Mouse (Mus musculus): ENCODE measurements around the gene Dcst2. TPM values are rescaled to one million over a fixed set of nuclear protein-coding genes. Genes with fewer than 3 reads are reported as not detected.

Dcst2 gene
- total RNA-seq, 4 experiments from 2014 or later = 0.32 to 0.47 (median 0.39) TPM

DNA sequence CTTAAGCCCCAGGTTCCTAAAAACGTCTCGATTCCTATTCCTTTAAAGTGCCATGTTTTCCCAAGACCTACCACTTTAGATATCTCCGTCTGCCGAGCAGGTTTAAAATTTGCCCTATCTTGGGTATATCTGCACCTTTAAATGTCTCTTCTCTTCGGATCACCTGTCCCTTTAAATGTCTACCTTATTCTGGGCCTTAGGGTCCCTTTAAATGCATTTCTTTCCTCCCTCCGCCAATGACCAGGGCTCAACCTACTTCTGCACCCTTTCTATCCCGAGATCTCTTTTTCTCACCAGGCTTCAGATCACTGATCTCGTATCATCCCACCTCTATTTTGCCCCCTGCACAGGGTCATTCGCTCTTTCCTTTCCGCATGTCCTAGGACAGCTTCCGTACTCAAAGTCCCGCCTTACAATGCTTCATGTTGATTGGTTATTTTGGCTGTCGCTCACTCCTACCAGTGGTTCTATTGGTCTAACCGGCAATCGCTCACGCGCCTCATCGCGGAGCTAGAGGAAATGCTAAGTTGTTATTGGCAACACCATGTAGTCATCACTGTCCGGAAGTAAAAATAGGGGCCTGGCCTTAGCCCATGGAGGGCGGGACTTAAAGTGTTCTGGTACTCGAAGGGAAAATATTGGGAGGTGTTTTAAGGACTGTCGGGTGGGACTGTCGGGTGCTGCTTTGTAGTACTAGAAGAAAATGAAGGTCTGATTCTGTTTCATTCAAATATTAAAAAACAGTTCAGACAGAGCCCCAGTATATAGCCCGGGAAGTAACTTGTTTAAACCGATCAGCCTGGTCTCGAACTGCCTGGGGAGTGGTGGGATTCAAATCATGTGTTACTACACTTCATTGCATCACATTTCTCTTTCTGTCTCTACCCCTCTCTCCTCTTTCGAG is 50.0 kb downstream of the Dcst2 start, which contains the start of gene Flad1:
Gene Flad1 (minus strand): TSS at position 381 of the 904 bp plus-strand sequence.
- DNase-seq (ENCODE audit: low spot score in 2 of 2) = peak; percentile 100

DNA sequence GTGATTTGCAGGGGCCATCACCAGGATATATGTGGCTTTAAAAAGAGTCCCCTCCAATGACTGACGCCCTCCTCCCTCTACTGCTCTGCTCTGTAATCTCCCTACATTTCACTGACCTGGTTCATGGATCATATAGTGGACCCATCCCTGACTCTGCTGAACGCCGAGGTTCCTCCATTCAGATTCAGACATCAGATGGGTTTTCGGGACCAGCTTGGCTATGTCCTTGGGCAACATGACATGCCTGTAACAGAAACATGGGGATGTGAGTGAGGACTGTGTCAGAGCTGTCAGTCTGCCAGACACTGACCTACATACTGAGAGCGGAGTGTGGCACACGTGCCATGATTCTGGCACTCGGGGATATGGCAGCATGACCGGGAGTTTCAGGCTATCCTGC is 54.4 kb downstream of the Dcst2 start:
- DNase-seq (ENCODE audit: low spot score in 2 of 2) = no peak

DNA sequence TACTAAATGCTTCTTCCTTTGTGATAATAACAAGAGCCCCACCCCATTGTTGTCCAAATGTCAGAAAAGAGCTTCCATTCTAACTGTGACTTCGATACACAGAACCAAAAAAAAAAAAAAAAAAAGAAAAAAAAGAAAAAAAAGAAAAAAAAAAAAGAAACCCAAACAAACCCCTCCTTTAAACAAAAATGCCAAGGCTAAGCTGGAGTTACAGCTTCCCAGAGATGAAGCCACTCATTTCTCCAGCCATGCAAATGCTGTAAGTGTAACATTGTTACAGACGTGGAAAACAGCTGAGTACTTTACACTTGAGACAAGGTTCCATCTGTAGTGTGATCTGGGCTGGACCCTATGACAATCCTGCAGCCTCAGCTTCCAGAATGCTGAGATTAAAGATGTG is 55.4 kb downstream of the Dcst2 start:
- no peak for DNase-seq (ENCODE audit: low spot score in 2 of 2)

DNA sequence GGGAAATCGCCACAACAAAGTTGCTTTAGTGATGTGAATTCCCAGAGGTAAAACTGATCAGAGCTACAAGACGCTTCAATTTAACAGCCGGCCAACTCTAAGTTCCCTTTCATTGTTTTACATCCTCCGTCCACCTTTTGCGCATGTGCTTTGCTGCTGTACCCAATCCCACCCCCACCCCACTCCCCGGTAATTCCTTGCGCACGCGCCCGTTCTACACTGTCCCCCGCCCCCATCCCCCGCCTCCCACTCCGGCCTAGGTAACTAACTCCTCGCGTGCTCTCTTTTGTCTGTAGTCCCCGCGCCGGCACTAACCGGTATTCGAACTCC is 56.0 kb downstream of the Dcst2 start:
- DNase-seq (ENCODE audit: low spot score in 2 of 2) = no peak

DNA sequence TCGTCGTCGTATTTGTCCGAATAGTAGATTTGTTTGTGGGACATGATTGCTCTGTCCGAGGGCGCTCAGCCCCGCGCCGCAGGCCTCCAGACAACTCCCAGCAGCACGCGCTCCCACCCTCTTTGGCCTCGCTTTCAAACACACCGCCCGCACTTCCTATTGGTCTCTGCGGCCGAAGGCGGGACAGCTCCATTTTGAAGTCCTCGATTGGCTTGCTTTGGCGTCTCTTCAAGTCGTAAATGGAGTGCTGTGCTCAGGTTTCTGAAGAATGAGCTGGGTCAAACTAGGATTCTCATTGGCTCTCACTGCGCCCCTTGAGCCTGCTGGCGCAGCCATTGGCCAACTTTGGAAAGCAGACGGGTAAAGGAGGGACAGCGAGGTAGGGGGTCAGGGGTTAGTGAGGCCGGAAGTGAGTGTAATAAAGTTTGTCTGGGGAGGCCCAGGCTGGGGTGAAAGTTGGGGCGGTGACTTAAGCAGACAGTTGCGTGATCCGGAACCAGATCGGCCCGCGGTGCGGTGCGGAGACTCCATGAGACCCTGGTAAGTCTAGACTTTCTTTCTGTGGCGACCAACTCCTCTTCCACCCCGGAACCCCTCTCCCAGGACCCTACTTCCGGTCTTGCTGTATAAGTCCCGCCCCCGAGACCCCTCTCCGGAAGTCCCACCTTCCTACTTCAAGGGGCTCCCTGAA is 56.5 kb downstream of the Dcst2 start, which contains the start of the genes Cks1b and Shc1:
Gene Cks1b (minus strand): TSS at position 214 of the 691 bp plus-strand sequence.
Gene Shc1 (plus strand): TSS at position 274 of the 691 bp plus-strand sequence.
- peak; percentile 94 to 98 for DNase-seq (ENCODE audit: low spot score in 2 of 2)

DNA sequence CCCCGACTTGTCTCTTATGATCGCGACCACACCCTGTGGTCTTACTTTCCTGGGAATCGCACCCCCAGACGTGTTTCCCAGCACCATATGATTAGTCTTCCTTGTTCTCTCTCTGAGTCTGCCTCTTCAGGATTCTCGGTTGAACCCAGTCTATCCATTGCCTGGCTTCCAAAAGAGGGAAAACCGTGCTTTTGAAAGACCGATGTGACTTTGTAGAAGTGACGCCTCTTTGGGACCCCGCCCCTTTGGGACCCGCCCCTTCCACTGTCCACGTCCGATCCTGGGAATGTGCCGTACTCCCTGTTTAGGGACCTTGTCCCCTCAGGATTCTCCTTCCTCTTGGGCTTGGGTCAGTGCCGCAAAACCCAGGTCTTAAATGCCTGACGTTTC is 57.1 kb downstream of the Dcst2 start:
- peak in 1 of 2 experiments; percentile 36 for DNase-seq (ENCODE audit: low spot score in 2 of 2)

DNA sequence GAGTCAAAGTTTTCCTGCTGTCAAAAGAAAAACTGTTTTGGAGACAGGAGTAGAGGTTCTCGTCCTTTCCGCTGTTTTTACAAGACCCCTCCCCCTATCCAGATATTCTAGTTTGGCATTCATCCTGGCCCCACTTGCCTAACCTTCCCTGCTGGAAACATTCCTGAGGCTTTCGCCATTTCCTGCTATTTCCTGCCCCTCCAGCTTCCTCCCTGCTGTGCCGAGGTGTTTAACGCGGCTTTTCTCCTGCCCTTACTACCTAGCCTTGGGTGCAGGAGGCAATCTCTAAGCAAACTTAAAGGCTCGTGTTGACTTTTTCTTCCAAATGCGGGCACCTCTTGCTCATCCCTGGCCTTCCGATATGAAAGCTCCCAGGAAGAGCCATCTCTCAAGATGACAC is 57.8 kb downstream of the Dcst2 start:
- DNase-seq (ENCODE audit: low spot score in 2 of 2) = no peak

DNA sequence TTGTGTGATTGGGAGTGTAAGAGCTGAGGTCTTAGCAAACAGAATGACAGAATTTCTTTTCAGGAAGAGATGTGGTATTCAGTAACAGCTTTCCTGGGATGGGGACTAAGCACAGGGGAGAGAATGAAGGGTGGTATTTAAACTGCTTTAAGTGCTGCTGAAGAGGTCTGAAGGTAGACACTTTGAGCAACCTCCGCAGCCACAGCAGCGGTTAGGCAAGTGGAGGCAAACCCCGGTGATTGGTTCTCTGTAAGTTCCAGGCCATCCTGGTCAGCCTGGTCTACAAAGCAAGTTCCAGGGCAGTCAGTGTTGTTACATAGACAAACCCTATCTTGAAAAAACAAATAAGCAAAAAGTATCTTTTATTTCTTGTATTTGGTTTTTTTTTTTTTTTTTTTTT is 58.2 kb downstream of the Dcst2 start:
- no peak for DNase-seq (ENCODE audit: low spot score in 2 of 2)

DNA sequence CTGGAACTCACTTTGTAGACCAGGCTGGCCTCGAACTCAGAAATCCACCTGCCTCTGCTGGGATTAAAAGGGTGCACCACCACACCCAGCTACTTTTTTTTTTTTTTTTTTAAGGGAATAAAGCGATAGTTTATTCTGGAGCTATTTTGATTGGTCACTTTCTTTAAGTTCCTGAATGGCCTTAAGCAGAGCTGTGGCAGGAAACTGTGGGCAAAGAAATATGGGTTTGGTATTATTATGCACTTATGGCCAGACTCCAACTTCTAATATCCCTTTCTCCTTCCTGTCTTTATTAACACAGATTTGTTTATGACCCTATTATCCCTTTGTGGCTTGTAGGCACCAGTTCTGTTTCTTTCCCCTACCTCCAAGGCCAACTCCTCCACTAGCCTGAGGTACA is 58.6 kb downstream of the Dcst2 start:
- no peak for DNase-seq (ENCODE audit: low spot score in 2 of 2)

DNA sequence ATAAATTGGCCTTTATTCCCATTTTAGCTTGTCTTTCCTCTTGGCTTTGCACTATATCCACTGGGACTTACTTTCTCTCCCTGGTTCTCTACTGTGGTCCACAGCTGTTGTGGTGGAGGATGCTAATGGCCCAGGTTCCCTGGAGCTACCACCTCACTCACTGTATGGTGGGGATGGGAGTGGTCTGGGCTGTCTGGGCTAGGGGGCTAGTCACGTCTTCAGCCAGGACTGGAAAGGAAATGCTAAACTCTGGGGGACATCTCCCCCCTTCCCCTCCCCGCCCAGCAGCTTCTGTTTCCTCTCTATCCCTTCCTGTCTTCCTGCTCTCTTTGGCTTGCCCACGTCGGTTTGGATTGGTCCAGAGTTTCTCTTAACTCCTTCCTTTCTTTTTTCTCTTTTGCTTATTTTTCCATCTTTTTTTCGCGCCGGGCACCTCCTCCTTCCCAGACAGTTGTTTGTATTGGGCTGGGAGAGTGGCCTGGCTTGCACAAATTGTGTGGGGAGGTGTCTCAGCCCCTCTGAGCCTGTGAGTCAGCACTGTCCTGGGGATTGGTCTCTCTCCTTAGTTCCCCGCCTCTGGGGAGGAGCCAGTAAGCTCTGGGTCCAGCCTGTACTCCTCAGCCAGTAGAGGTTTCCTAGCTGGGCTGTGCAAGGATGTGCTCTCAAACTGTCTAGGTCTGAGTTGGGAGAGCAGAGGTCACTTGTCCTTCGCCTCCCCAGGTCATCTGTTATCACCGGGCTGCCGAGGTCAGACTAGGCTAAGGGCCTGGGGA is 59.4 kb downstream of the Dcst2 start:
- DNase-seq (ENCODE audit: low spot score in 2 of 2) = peak; percentile 69 to 72

DNA sequence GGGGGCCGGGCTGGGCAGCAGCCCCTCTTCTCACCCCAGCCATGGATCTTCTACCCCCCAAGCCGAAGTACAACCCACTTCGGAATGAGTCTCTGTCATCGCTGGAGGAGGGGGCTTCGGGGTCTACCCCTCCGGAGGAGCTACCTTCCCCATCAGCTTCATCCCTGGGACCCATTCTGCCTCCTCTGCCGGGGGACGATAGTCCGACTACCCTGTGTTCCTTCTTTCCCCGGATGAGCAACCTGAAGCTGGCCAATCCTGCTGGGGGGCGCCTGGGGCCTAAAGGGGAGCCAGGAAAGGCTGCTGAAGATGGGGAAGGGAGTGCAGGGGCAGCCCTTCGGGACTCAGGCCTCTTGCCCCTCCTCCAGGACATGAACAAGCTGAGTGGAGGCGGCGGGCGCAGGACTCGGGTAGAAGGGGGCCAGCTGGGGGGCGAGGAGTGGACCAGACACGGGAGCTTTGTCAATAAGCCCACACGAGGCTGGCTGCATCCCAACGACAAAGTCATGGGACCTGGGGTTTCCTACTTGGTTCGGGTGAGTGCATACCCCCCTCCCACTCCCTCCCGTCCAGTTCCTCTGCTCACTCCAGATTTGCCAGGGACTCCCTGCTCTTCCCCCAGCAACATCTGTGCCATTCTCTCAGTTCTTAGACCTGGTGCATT is 60.2 kb downstream of the Dcst2 start:
- no peak for DNase-seq (ENCODE audit: low spot score in 2 of 2)

DNA sequence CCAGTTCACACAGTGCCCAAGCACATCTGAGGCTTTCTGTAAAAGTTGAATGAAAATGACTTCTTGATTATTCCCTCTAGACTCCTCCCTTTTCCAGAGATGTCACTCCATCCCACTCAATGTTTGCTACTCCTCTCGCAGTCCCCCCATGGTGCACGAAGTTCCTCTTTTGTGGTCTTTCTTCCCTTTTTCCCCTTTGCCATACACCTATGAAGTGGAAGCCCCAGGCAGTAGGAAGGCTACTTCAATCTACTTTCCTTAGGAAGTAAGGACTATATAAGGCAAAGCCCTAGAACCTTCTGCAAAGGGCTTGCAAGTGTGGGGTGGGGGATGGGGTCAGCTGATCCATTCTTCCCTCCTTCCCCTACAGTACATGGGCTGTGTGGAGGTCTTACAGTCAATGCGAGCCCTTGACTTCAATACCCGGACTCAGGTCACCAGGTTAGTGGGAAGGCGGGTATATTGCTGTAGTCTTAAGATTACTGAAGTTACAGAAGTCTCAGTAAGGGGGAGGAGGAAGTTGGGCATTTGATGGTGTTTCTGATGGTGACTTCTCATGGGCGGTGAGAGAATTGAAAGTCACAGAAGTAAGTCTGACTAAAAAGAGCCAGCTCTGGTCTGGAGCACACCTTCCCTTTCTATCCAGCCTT is 60.9 kb downstream of the Dcst2 start:
- DNase-seq (ENCODE audit: low spot score in 2 of 2) = no peak

DNA sequence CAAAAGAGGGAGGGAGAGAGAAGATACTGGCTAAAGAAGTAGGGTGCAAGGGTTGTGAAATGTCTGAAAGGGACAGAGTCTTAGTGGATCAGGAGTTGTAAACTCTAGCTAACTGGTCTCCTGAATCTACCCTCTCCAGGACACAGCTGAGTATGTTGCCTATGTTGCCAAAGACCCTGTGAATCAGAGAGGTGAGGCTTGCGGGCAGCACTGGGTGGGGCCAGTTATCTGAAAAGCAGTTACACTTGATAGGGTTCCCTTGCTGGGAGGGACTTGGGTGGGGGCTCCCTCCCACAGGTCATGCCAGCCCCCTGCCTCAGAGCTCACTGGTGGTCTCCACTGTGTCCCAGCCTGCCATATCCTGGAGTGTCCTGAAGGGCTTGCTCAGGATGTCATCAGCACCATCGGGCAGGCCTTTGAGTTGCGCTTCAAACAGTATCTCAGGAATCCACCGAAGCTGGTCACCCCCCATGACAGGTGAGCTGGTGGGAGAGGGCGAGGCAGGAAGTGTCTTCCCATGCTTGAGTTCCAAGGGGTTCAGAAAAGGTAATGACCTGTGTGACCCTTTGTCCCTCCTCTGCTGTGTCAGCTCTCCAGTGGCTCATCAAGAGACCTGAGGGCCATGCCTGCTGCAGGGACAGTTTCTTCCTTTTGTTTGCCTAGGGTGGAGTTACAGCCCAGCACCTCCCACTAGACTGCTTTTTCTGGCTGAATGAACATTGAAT is 62.8 kb downstream of the Dcst2 start:
- no peak for DNase-seq (ENCODE audit: low spot score in 2 of 2)

DNA sequence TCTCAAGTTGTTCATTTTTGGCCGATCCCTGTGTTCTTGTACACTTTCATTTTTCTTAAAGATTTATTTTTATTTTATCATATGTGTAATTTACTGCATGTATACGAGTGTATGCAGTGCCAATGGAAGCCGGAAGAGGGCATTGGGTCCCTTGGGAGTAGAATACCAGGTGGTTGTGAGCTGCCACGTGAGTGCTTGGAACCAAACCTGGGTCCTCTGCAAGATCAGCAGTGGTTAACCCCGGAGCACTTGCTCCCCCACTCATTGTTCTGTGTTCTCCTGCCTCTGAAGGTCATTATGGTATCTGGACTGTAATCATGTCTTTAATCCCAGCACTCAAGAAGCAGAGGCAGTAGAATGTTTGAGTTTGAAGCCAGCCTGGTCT is 63.4 kb downstream of the Dcst2 start:
- no peak for DNase-seq (ENCODE audit: low spot score in 2 of 2)

DNA sequence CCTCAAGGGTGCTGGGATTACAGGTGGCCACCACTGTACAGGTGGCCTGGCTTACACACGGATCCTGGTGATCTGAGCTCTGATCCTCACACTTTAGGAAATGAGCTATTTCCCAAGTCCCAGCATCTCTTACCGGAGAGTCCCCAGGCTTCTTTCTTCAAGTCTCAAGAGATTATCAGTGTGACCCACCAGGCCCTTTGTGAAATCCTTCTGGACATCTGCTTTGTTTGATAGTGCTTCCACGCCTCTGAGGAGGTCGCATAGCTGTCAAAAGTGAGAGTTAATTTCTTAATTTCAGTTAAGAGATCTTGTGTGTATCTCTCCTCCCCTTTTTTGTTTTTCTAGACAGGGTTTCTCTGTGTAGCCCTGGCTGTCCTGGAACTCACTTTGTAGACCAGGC is 64.1 kb downstream of the Dcst2 start:
- no peak for DNase-seq (ENCODE audit: low spot score in 2 of 2)

Other genes starting within 250 kb of the Dcst2 start
- gene Pklr, start 225.8 kb upstream of the Dcst2 start, total RNA-seq (2022) = under 1 TPM in 1 of 4 experiments, not detected in 3; 0.14 TPM
- 10 to 100 TPM; 13.3 to 15.2 (median 14.2) TPM for gene Hcn3, start 201.8 kb upstream of the Dcst2 start, total RNA-seq (2022)
- gene Clk2, start 197.2 kb upstream of the Dcst2 start, total RNA-seq (2022) = 10 to 100 TPM; 44.5 to 54.1 (median 48.9) TPM
- 10 to 100 TPM; 66.2 to 72.5 (median 69.1) TPM for gene Scamp3, start 184.5 kb upstream of the Dcst2 start, total RNA-seq (2022)
- 10 to 100 TPM; 52.6 to 54.5 (median 53.5) TPM for gene Fam189b, start 178.8 kb upstream of the Dcst2 start, total RNA-seq (2022)
- gene Gba, start 159.0 kb upstream of the Dcst2 start, total RNA-seq (2022) = 10 to 100 TPM; 62.1 to 75.2 (median 68.5) TPM
- 10 to 100 TPM; 27.4 to 40.7 (median 35.3) TPM for gene Thbs3, start 146.8 kb upstream of the Dcst2 start, total RNA-seq (2022)
- gene Mtx1, start 134.9 kb upstream of the Dcst2 start, total RNA-seq (2022) = 10 to 100 TPM; 85.4 to 96.0 (median 94.4) TPM
- 1 to 10 TPM in 2 of 4 experiments, under 1 TPM in 2; 0.37 to 1.7 (median 1.2) TPM for gene Muc1, start 132.9 kb upstream of the Dcst2 start, total RNA-seq (2022)
- 10 to 100 TPM; 73.9 to 82.9 (median 79.4) TPM for gene Krtcap2, start 116.0 kb upstream of the Dcst2 start, total RNA-seq (2022)
- 10 to 100 TPM; 74.0 to 89.3 (median 80.2) TPM for gene Trim46, start 115.7 kb upstream of the Dcst2 start, total RNA-seq (2022)
- 10 to 100 TPM; 44.2 to 67.3 (median 61.7) TPM for gene Dpm3, start 102.6 kb upstream of the Dcst2 start, total RNA-seq (2022)
- gene Slc50a1, start 91.4 kb upstream of the Dcst2 start, total RNA-seq (2022) = 10 to 100 TPM; 51.8 to 69.9 (median 58.2) TPM
- 10 to 100 TPM in 2 of 4 experiments, 1 to 10 TPM in 2; 7.9 to 12.6 (median 10.5) TPM for gene Efna1, start 80.8 kb upstream of the Dcst2 start, total RNA-seq (2022)
- 10 to 100 TPM; 57.7 to 72.8 (median 60.8) TPM for gene Efna3, start 39.0 kb upstream of the Dcst2 start, total RNA-seq (2022)
- gene Efna4, start 23.9 kb upstream of the Dcst2 start, total RNA-seq (2022) = 1 to 10 TPM in 3 of 4 experiments, under 1 TPM in 1; 0.96 to 1.4 (median 1.1) TPM
- gene Adam15, start 12.0 kb upstream of the Dcst2 start, total RNA-seq (2022) = 100 to 1,000 TPM; 129 to 141 (median 137) TPM
- gene Dcst1, start 3.3 kb downstream of the Dcst2 start, total RNA-seq (2022) = under 1 TPM in 2 of 4 experiments, not detected in 2; 0.16 to 0.48 TPM
- gene Zbtb7b, start 32.8 kb downstream of the Dcst2 start, total RNA-seq (2022) = 10 to 100 TPM; 12.6 to 18.7 (median 15.9) TPM
- 1 to 10 TPM; 1.9 to 7.1 (median 4.3) TPM for gene Lenep, start 40.8 kb downstream of the Dcst2 start, total RNA-seq (2022)
- 10 to 100 TPM; 35.8 to 37.8 (median 37.1) TPM for gene Flad1, start 49.9 kb downstream of the Dcst2 start, total RNA-seq (2022)
- 1 to 10 TPM; 1.6 to 4.7 (median 2.5) TPM for gene Cks1b, start 56.4 kb downstream of the Dcst2 start, total RNA-seq (2022)
- 10 to 100 TPM; 16.4 to 22.3 (median 19.9) TPM for gene Shc1, start 56.5 kb downstream of the Dcst2 start, total RNA-seq (2022)
- 10 to 100 TPM; 49.4 to 61.0 (median 53.9) TPM for gene Pygo2, start 68.2 kb downstream of the Dcst2 start, total RNA-seq (2022)
- gene Pbxip1, start 74.7 kb downstream of the Dcst2 start, total RNA-seq (2022) = 10 to 100 TPM; 39.6 to 71.2 (median 51.8) TPM
- 10 to 100 TPM; 29.5 to 33.7 (median 31.3) TPM for gene Pmvk, start 92.6 kb downstream of the Dcst2 start, total RNA-seq (2022)
- gene Kcnn3, start 158.2 kb downstream of the Dcst2 start, total RNA-seq (2022) = 10 to 100 TPM; 21.9 to 26.5 (median 25.8) TPM

Measured in layer of hippocampus, adult 8-10 months (tissue).